Mouse (Mus musculus): ENCODE results near the gene Fcgr1.
"Not testable (repeated sequence)": the region's sequence is repeated elsewhere in the genome, so short reads cannot be mapped to it uniquely, and the experiment has no call there.

Gene Fcgr1

GRCm38 (mm10) chr3:96250890-96251289, 42.9 kb downstream of the Fcgr1 start:
- in situ Hi-C loops (cut with MboI, MseI): no loop called here

GRCm38 (mm10) chr3:96249034-96249345, 44.8 kb downstream of the Fcgr1 start:
- in situ Hi-C loops (cut with MboI, MseI): no loop called here

GRCm38 (mm10) chr3:96248141-96249033, 45.4 kb downstream of the Fcgr1 start:
- in situ Hi-C loops (cut with MboI, MseI): no loop called here

GRCm38 (mm10) chr3:96247356-96248140, 46.2 kb downstream of the Fcgr1 start:
- in situ Hi-C loops (cut with MboI, MseI): no loop called here

GRCm38 (mm10) chr3:96246427-96246856, 47.3 kb downstream of the Fcgr1 start, which contains the start of gene Hist2h3c1:
TSS of gene Hist2h3c1 (plus strand) at chr3:96246685.
- in situ Hi-C loops (cut with MboI, MseI): not testable (repeated sequence)

GRCm38 (mm10) chr3:96246018-96246417, 47.8 kb downstream of the Fcgr1 start:
- in situ Hi-C loops (cut with MboI, MseI): not testable (repeated sequence)

- in situ Hi-C loops (cut with MboI, MseI): not testable (repeated sequence)
Measured at GRCm38 (mm10) chr3:96245003-96245886, 48.5 kb downstream of the Fcgr1 start, which contains the start of gene Hist2h2aa1. TSS of gene Hist2h2aa1 (plus strand) at chr3:96245497.

GRCm38 (mm10) chr3:96243921-96244572, 49.7 kb downstream of the Fcgr1 start:
- in situ Hi-C loops (cut with MboI, MseI): no loop called here

GRCm38 (mm10) chr3:96240799-96241197, 53.0 kb downstream of the Fcgr1 start:
- in situ Hi-C loops (cut with MboI, MseI): no loop called here

GRCm38 (mm10) chr3:96239949-96240798, 53.6 kb downstream of the Fcgr1 start, which contains the start of gene Hist2h2aa2:
TSS of gene Hist2h2aa2 (minus strand) at chr3:96240276.
- in situ Hi-C loops (cut with MboI, MseI): not testable (repeated sequence)

- in situ Hi-C loops (cut with MboI, MseI): not testable (repeated sequence)
Measured at GRCm38 (mm10) chr3:96238954-96239793, 54.6 kb downstream of the Fcgr1 start, which contains the start of gene Hist2h3c2. TSS of gene Hist2h3c2 (minus strand) at chr3:96239127.

- in situ Hi-C loops (cut with MboI, MseI): no loop called here
Measured at GRCm38 (mm10) chr3:96237904-96238511, 55.8 kb downstream of the Fcgr1 start.

- in situ Hi-C loops (cut with MboI, MseI): no loop called here
Measured at GRCm38 (mm10) chr3:96237335-96237903, 56.4 kb downstream of the Fcgr1 start.

- in situ Hi-C loops (cut with MboI, MseI): no loop called here
Measured at GRCm38 (mm10) chr3:96236834-96237334, 56.9 kb downstream of the Fcgr1 start.

GRCm38 (mm10) chr3:96235836-96236235, 57.9 kb downstream of the Fcgr1 start:
- in situ Hi-C loops (cut with MboI, MseI): no loop called here

- in situ Hi-C loops (cut with MboI, MseI): no loop called here
Measured at GRCm38 (mm10) chr3:96234914-96235313, 58.9 kb downstream of the Fcgr1 start.
